In genomic region chr9:117356764-117357442, GRCm38 (mm10) we compare ENCODE assay signal across 8 mouse cellular contexts.
DNase-seq lines count a peak whose midpoint lies in the region; ATAC-seq and TF ChIP-seq lines count a peak whose summit lies in the region.

No protein-coding gene starts in this region.

- 9% methylated on average over 9 of the region's 9 CpGs for WGBS in hindbrain, embryonic 14.5 days

- H3K9ac ChIP-seq in hindbrain, embryonic 14.5 days, result no peak overlapping the region

- H3K4me3 ChIP-seq in gastrocnemius, adult 2 months, result no peak overlapping the region
- no peak overlapping the region for H3K4me3 ChIP-seq in hindbrain, embryonic 14.5 days (replicated peaks; ENCODE audit: low read length)

- H3K9me3 ChIP-seq in hindbrain, embryonic 14.5 days (ENCODE audit: control insufficient read depth, low read length), result no peaks in the 10 kb centered on the region

- peak; percentile 69 to 85 for DNase-seq in adrenal gland, adult (ENCODE audit: inconsistent age in 2 of 2, low spot score in 1 of 2)
- DNase-seq in cerebellum, postnatal 36 days, result peak; percentile 46 to 50
- DNase-seq in gastrocnemius, adult 2 months, result peak; percentile 58
- peak; percentile 69 for DNase-seq in hindbrain, embryonic 14.5 days (ENCODE audit: low spot score)
- DNase-seq in left cerebral cortex, adult 11 months (ENCODE audit: low spot score), result peak; percentile 10
- DNase-seq in lung, postnatal 10 days, result peak; percentile 89
- DNase-seq in right cerebral cortex, adult 2 months (ENCODE audit: low spot score in 2 of 2), result peak; percentile 47 to 56
- no peak for DNase-seq in natural killer cell, adult 2 months (ENCODE audit: low spot score in 2 of 2)

- no peak overlapping the region for H3K4me2 ChIP-seq in hindbrain, embryonic 14.5 days (replicated peaks)

- no peaks in the 10 kb centered on the region for H3K27me3 ChIP-seq in hindbrain, embryonic 14.5 days (ENCODE audit: control insufficient read depth, insufficient read depth, low read length)

- no peak overlapping the region for H3K27ac ChIP-seq in gastrocnemius, adult 2 months
- H3K27ac ChIP-seq in hindbrain, embryonic 14.5 days, result peak overlapping the region; percentile 52; the same call in 1 of the 2 replicates

- H3K36me3 ChIP-seq in hindbrain, embryonic 14.5 days (replicated peaks; ENCODE audit: control insufficient read depth, insufficient read depth), result no peaks in the 10 kb centered on the region

- peaks cover 4% of the 10 kb centered on the region; the same call in 1 of the 2 replicates for H3K4me1 ChIP-seq in hindbrain, embryonic 14.5 days (replicated peaks; ENCODE audit: control insufficient read depth, insufficient read depth, low read length)

- intact Hi-C loops in gastrocnemius, adult 2 months (cut with DNase I), result no loop called here

- ATAC-seq in hindbrain, embryonic 14.5 days (ENCODE audit: low FRiP score), result peak; percentile 93; the same call in 1 of the 2 replicates

- TF ChIP-seq CTCF in gastrocnemius, adult 2 months (IDR thresholded peaks at IDR 0.05), result no peak

Comparison
In these comparisons a context has a peak if more than half of its experiments do, and no peak if none do; other contexts are left out.
1. DNase-seq: peak in adrenal gland, adult (2 of 2), cerebellum, postnatal 36 days (2 of 2), gastrocnemius, adult 2 months (single experiment), hindbrain, embryonic 14.5 days (single experiment), left cerebral cortex, adult 11 months (single experiment), lung, postnatal 10 days (single experiment) and right cerebral cortex, adult 2 months (2 of 2); none in natural killer cell, adult 2 months (0 of 2).